Mouse (Mus musculus): ENCODE measurements around the gene Sept1. TPM values are rescaled to one million over a fixed set of nuclear protein-coding genes. Genes with fewer than 3 reads are reported as not detected.
"Not testable (repeated sequence)": the region's sequence is repeated elsewhere in the genome, so short reads cannot be mapped to it uniquely, and the experiment has no call there.

Gene Sept1
- polyA plus RNA-seq, 1 experiment from 2014 or later: 15.0 TPM

DNA sequence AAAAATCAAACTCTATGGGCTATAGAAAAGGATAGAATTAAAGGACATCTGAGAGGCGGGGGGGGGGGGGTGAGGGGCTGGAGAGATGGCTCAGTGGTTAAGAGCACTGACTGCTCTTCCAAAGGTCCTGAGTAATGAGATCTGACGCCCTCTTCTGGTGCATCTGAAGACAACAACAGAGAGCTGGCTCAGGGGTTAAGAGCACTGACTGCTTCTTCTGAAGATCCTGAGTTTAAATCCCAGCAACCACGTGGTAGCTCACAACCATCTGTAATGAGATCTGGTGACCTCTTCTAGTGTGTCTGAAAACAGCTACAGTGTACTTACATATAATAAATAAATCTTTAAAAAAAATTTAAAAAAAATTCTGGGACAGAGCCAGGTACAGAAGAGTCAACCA is 51.2 kb downstream of the Sept1 start:
- not testable (repeated sequence) for H3K36me3 ChIP-seq (ENCODE audit: control insufficient read depth, insufficient read depth, low read length); H3K4me3 ChIP-seq (replicated peaks; ENCODE audit: low read length); H3K27me3 ChIP-seq (ENCODE audit: control insufficient read depth, insufficient read depth, low read length); H3K9ac ChIP-seq (ENCODE audit: low read length); H3K27ac ChIP-seq (ENCODE audit: low read length); H3K4me1 ChIP-seq (ENCODE audit: control insufficient read depth, insufficient read depth, low read length); H3K9me3 ChIP-seq (replicated peaks; ENCODE audit: control insufficient read depth, low read length); ATAC-seq (ENCODE audit: insufficient read depth, low FRiP score); H3K4me2 ChIP-seq (ENCODE audit: low read depth, low read length)
- 22% methylated on average over 3 of the region's 3 CpGs for WGBS

DNA sequence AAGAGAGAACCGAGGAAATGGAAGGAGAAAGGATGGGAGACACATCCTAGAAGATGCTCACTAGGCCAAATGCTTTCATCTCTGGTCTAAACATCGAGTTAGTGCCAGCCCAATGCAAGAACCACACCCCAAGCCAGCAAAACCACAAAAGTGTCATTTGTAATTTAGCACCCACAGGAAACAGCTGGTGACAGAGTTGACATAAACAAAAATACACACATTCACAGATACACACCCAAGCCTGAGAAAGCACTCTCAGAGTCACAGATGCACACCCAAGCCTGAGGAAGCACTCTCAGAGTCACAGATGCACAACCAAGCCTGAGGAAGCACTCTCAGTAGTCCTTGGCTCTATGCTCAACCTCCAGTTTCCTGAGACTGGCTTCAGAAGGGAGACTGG is 52.1 kb downstream of the Sept1 start:
- H3K4me3 ChIP-seq (replicated peaks; ENCODE audit: low read length): no peak overlapping the region
- no peaks in the 10 kb centered on the region for H3K4me1 ChIP-seq (ENCODE audit: control insufficient read depth, insufficient read depth, low read length)
- H3K9ac ChIP-seq (ENCODE audit: low read length): no peak overlapping the region
- H3K36me3 ChIP-seq (ENCODE audit: control insufficient read depth, insufficient read depth, low read length): no peaks in the 10 kb centered on the region
- 64% methylated on average over 2 of the region's 2 CpGs for WGBS
- no peak overlapping the region for H3K27ac ChIP-seq (ENCODE audit: low read length)
- no peak for ATAC-seq (ENCODE audit: insufficient read depth, low FRiP score)
- H3K4me2 ChIP-seq (ENCODE audit: low read depth, low read length): no peak overlapping the region
- no peaks in the 10 kb centered on the region for H3K27me3 ChIP-seq (ENCODE audit: control insufficient read depth, insufficient read depth, low read length)
- H3K9me3 ChIP-seq (replicated peaks; ENCODE audit: control insufficient read depth, low read length): no peaks in the 10 kb centered on the region

DNA sequence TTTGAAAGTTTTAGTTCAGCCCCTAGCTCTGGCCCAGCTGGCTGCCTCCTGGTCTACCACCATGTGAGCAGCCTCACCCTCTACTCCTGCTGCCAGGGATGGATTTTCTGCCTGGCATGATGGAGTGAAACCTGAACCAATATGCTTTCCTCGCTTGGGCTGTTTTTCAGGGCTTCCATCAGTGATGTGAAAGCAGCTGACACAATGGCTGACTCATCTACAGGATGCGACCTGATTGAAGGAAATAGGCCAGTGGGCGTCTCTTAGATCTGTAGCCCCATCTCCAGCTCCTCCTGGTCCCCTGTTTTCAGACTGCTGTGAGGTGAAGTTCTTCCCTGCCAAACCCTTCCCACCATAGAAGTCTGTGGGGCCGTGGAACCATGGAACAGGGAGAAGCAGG is 56.0 kb downstream of the Sept1 start:
- ATAC-seq (ENCODE audit: insufficient read depth, low FRiP score): no peak
- WGBS: 72% methylated on average over 4 of the region's 4 CpGs
- no peaks in the 10 kb centered on the region for H3K36me3 ChIP-seq (ENCODE audit: control insufficient read depth, insufficient read depth, low read length)
- no peak overlapping the region for H3K4me2 ChIP-seq (ENCODE audit: low read depth, low read length)
- H3K4me1 ChIP-seq (ENCODE audit: control insufficient read depth, insufficient read depth, low read length): no peaks in the 10 kb centered on the region
- H3K9me3 ChIP-seq (replicated peaks; ENCODE audit: control insufficient read depth, low read length): peaks cover 4% of the 10 kb centered on the region; the same call in 1 of the 2 replicates
- no peaks in the 10 kb centered on the region for H3K27me3 ChIP-seq (ENCODE audit: control insufficient read depth, insufficient read depth, low read length)
- H3K27ac ChIP-seq (ENCODE audit: low read length): no peak overlapping the region
- no peak overlapping the region for H3K4me3 ChIP-seq (replicated peaks; ENCODE audit: low read length)
- no peak overlapping the region for H3K9ac ChIP-seq (ENCODE audit: low read length)

DNA sequence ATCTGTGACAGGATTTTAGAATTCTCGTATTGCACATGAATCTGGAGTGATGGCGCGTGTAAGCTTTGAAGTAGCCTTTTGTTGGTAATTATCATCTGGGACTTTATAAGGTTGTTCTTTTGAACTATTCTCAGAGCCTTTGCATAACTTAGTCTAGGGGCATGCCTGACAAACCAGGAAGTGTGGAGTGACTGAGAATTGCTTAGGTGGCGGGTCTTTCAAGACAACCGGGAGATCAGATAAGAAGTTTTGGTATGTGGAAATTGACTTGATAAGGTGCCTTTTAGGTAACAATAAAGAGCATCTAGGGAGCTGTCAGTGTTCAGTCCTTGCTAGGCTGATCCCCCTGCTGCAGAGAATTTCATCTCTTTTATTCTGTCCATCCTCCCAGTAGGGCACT is 66.4 kb downstream of the Sept1 start:
- no peak overlapping the region for H3K27ac ChIP-seq (ENCODE audit: low read length)
- H3K9me3 ChIP-seq (replicated peaks; ENCODE audit: control insufficient read depth, low read length): no peaks in the 10 kb centered on the region
- no peaks in the 10 kb centered on the region for H3K27me3 ChIP-seq (ENCODE audit: control insufficient read depth, insufficient read depth, low read length)
- no peaks in the 10 kb centered on the region for H3K36me3 ChIP-seq (ENCODE audit: control insufficient read depth, insufficient read depth, low read length)
- no peaks in the 10 kb centered on the region for H3K4me1 ChIP-seq (ENCODE audit: control insufficient read depth, insufficient read depth, low read length)
- no peak overlapping the region for H3K4me2 ChIP-seq (ENCODE audit: low read depth, low read length)
- 74% methylated on average over 5 of the region's 5 CpGs for WGBS
- H3K9ac ChIP-seq (ENCODE audit: low read length): no peak overlapping the region
- no peak for ATAC-seq (ENCODE audit: insufficient read depth, low FRiP score)
- no peak overlapping the region for H3K4me3 ChIP-seq (replicated peaks; ENCODE audit: low read length)

DNA sequence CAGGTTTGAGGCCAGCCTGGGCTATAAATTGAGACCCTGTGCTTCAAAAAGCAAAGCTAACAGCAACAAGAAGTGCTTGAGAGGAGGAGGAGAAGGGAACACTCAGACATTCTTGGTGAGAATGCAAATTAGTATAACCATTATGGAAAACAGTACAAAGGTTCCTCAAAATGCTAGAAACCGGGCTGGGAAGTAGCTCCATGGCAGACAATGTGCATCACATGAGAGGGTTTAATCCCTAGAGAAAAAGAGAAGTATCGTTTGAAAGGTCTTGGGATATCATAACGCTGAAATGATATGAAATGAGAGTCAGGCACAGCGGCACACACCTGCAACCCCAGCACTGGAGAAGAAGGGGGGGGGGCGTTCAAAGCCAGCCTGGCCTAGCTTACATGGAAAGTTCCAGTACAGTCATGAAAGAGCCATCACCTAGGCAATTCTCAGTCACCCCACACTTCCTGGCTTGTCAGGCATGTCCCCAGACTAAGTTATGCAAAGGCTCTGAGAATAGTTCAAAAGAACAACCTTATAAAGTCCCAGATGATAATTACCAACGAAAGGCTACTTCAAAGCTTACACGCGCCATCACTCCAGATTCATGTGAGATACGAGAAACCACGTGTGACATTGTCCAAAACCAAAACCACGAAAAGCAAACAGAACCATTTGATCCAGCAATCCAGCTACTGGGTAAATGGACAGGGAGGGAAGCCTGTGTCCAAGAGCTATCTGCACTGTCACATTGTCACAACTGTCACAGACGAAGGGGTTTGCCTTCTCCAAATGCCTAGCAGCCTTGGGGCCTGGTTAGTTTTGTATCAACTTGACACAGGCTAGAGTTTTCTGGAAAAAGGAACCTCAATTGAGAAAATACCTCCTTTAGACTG is 67.1 kb downstream of the Sept1 start:
- no peak overlapping the region for H3K4me3 ChIP-seq (replicated peaks; ENCODE audit: low read length)
- H3K27me3 ChIP-seq (ENCODE audit: control insufficient read depth, insufficient read depth, low read length): no peaks in the 10 kb centered on the region
- H3K4me1 ChIP-seq (ENCODE audit: control insufficient read depth, insufficient read depth, low read length): no peaks in the 10 kb centered on the region
- H3K27ac ChIP-seq (ENCODE audit: low read length): no peak overlapping the region
- H3K4me2 ChIP-seq (ENCODE audit: low read depth, low read length): no peak overlapping the region
- 81% methylated on average over 12 of the region's 12 CpGs for WGBS
- H3K9me3 ChIP-seq (replicated peaks; ENCODE audit: control insufficient read depth, low read length): no peaks in the 10 kb centered on the region
- no peak for ATAC-seq (ENCODE audit: insufficient read depth, low FRiP score)
- H3K9ac ChIP-seq (ENCODE audit: low read length): no peak overlapping the region
- no peaks in the 10 kb centered on the region for H3K36me3 ChIP-seq (ENCODE audit: control insufficient read depth, insufficient read depth, low read length)

Other genes with a start within 250 kb of the Sept1 start
- 28.0 and 28.3 TPM in 2 replicates for gene Mvp, start 218.5 kb downstream of the Sept1 start, polyA plus RNA-seq (2015; fragmentation: Nextera tagmentation; extraction: Ambion mirVana)
- 0.36 TPM in 1 of 2 replicates, not detected in the other for gene Pagr1b, start 216.6 kb downstream of the Sept1 start, polyA plus RNA-seq (2015; fragmentation: Nextera tagmentation; extraction: Ambion mirVana)
- 43.5 and 56.6 TPM in 2 replicates for gene Pagr1a, start 215.8 kb downstream of the Sept1 start, polyA plus RNA-seq (2015; fragmentation: Nextera tagmentation; extraction: Ambion mirVana)
- 31.1 and 39.0 TPM in 2 replicates for gene Gm42742, start 212.0 kb downstream of the Sept1 start, polyA plus RNA-seq (2015; fragmentation: Nextera tagmentation; extraction: Ambion mirVana)
- gene Prrt2, start 211.9 kb downstream of the Sept1 start, polyA plus RNA-seq (2015; fragmentation: Nextera tagmentation; extraction: Ambion mirVana): 8.5 and 9.6 TPM in 2 replicates
- gene Maz, start 206.1 kb downstream of the Sept1 start, polyA plus RNA-seq (2015; fragmentation: Nextera tagmentation; extraction: Ambion mirVana): 23.2 and 27.9 TPM in 2 replicates
- gene Kif22, start 190.7 kb downstream of the Sept1 start, polyA plus RNA-seq (2015; fragmentation: Nextera tagmentation; extraction: Ambion mirVana): 91.5 and 92.2 TPM in 2 replicates
- gene Zg16, start 145.8 kb downstream of the Sept1 start, polyA plus RNA-seq (2015; fragmentation: Nextera tagmentation; extraction: Ambion mirVana): 29.5 and 61.7 TPM in 2 replicates
- gene AI467606, start 141.8 kb downstream of the Sept1 start, polyA plus RNA-seq (2015; fragmentation: Nextera tagmentation; extraction: Ambion mirVana): 6.6 and 7.5 TPM in 2 replicates
- gene Qprt, start 110.9 kb downstream of the Sept1 start, polyA plus RNA-seq (2015; fragmentation: Nextera tagmentation; extraction: Ambion mirVana): 4.7 and 4.8 TPM in 2 replicates
- 0.77 and 1.3 TPM in 2 replicates for gene Spn, start 95.3 kb downstream of the Sept1 start, polyA plus RNA-seq (2015; fragmentation: Nextera tagmentation; extraction: Ambion mirVana)
- gene Cd2bp2, start 37.1 kb downstream of the Sept1 start, polyA plus RNA-seq (2015; fragmentation: Nextera tagmentation; extraction: Ambion mirVana): 43.7 and 47.7 TPM in 2 replicates
- 15.4 and 15.7 TPM in 2 replicates for gene Tbc1d10b, start 24.7 kb downstream of the Sept1 start, polyA plus RNA-seq (2015; fragmentation: Nextera tagmentation; extraction: Ambion mirVana)
- gene Mylpf, start 24.2 kb downstream of the Sept1 start, polyA plus RNA-seq (2015; fragmentation: Nextera tagmentation; extraction: Ambion mirVana): 23.9 and 312 TPM in 2 replicates
- gene Zfp553, start 69 bp downstream of the Sept1 start, polyA plus RNA-seq (2015; fragmentation: Nextera tagmentation; extraction: Ambion mirVana): 27.1 and 28.5 TPM in 2 replicates
- gene Zfp771, start 11.1 kb upstream of the Sept1 start, polyA plus RNA-seq (2015; fragmentation: Nextera tagmentation; extraction: Ambion mirVana): 35.5 and 37.8 TPM in 2 replicates
- 131 and 145 TPM in 2 replicates for gene Dctpp1, start 27.6 kb upstream of the Sept1 start, polyA plus RNA-seq (2015; fragmentation: Nextera tagmentation; extraction: Ambion mirVana)
- gene Sephs2, start 40.9 kb upstream of the Sept1 start, polyA plus RNA-seq (2015; fragmentation: Nextera tagmentation; extraction: Ambion mirVana): 82.2 and 94.3 TPM in 2 replicates
- 3.1 and 4.0 TPM in 2 replicates for gene Itgal, start 63.1 kb upstream of the Sept1 start, polyA plus RNA-seq (2015; fragmentation: Nextera tagmentation; extraction: Ambion mirVana)
- 12.0 and 13.9 TPM in 2 replicates for gene Zfp768, start 112.5 kb upstream of the Sept1 start, polyA plus RNA-seq (2015; fragmentation: Nextera tagmentation; extraction: Ambion mirVana)
- 9.6 and 11.1 TPM in 2 replicates for gene Zfp747, start 142.9 kb upstream of the Sept1 start, polyA plus RNA-seq (2015; fragmentation: Nextera tagmentation; extraction: Ambion mirVana)
- gene 9130019O22Rik, start 154.0 kb upstream of the Sept1 start, polyA plus RNA-seq (2015; fragmentation: Nextera tagmentation; extraction: Ambion mirVana): 6.2 and 6.7 TPM in 2 replicates
- 6.1 and 9.3 TPM in 2 replicates for gene E430018J23Rik, start 160.5 kb upstream of the Sept1 start, polyA plus RNA-seq (2015; fragmentation: Nextera tagmentation; extraction: Ambion mirVana)
- gene Zfp764, start 173.7 kb upstream of the Sept1 start, polyA plus RNA-seq (2015; fragmentation: Nextera tagmentation; extraction: Ambion mirVana): 7.1 and 7.6 TPM in 2 replicates
- gene Zfp688, start 188.9 kb upstream of the Sept1 start, polyA plus RNA-seq (2015; fragmentation: Nextera tagmentation; extraction: Ambion mirVana): 21.5 and 24.4 TPM in 2 replicates
- gene Zfp689, start 216.0 kb upstream of the Sept1 start, polyA plus RNA-seq (2015; fragmentation: Nextera tagmentation; extraction: Ambion mirVana): 5.0 and 5.8 TPM in 2 replicates
- 35.9 and 37.8 TPM in 2 replicates for gene Prr14, start 226.5 kb upstream of the Sept1 start, polyA plus RNA-seq (2015; fragmentation: Nextera tagmentation; extraction: Ambion mirVana)
- 10.5 and 11.1 TPM in 2 replicates for gene Fbrs, start 246.1 kb upstream of the Sept1 start, polyA plus RNA-seq (2015; fragmentation: Nextera tagmentation; extraction: Ambion mirVana)

All from stomach, embryonic 16.5 days (tissue).